Mouse (Mus musculus) retina, embryonic 14.5 days (tissue): ENCODE measurements around the gene Nubp1.

Source experiments
- DNase-seq: peaks from one replicate; pipeline ENCODE4 v3.0.0-alpha.2; 2015; ENCODE audit warnings: low spot score

The Nubp1 gene

DNA sequence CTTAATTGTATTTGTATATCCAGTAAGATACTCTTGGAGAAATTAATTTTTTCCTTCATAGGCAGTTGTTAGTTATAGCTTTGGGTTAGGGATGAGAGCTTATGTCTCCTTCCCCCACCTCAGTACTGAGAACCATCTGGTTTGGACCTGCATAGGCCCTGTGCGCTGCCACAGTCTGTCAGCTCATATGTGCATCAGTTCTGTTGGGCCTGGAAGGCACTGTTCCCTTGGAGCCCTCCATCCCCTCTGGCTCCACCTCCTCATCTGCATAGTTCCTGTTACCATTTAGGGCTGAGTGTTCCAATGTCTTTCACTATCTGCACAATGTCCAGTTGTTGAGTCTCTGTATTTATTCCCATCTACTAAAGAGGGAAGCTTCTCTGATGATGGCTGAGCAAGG lies 56.5 kb downstream of the Nubp1 start:
- DNase-seq: no peak

DNA sequence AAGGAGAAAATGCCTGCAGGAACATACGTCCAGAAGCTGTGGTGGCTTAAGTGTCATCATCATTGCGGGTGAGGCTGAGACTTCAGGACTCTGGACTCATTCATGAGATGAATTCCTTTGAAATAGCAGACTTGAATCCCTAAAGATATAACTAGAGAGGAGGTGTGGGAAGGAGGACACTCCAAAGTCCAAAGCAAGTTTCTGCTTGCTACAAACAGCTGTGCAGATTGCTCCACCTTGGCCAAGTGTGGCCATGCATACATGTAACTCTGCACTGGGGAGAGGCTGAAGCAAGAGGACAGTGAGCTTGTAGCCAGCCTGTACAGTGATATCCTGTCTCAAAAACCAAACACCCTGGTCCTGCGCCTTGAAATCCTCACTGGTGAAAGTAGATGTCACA lies 60.2 kb downstream of the Nubp1 start:
- DNase-seq: no peak
